Mouse (Mus musculus) splenic B cell, adult 2 months (primary cell): Measurements from ENCODE around the gene Guk1.

Source experiments
- DNase-seq: peaks from one replicate; pipeline ENCODE4 v3.0.0-alpha.2; 2011; ENCODE audit warnings: low read depth, low spot score
- H3K27me3 ChIP-seq: 2 replicates; pipeline ENCODE4 v1.6.1; 2012; ENCODE audit warnings: mild to moderate bottlenecking, low read length, moderate library complexity, mixed read lengths; ENCODE audit not compliant: control insufficient read depth, poor library complexity, insufficient read depth, severe bottlenecking
- H3K36me3 ChIP-seq: 2 replicates; pipeline ENCODE4 v1.6.1; 2012; ENCODE audit warnings: mild to moderate bottlenecking, low read length, moderate library complexity, mixed read lengths; ENCODE audit not compliant: control insufficient read depth, poor library complexity, insufficient read depth, severe bottlenecking

Guk1 gene

GRCm38 (mm10) chr11:59192059-59192386, at the start of gene Guk1:
Gene Guk1 (minus strand): TSS chr11:59192212.
- Histone ChIP-seq H3K36me3 (no peaks in the 10 kb centered on the region), H3K27me3 (no peaks in the 10 kb centered on the region)
- no peak for DNase-seq

- no peak for DNase-seq
- no peaks in the 10 kb centered on the region for H3K36me3 ChIP-seq
- H3K27me3 ChIP-seq = no peaks in the 10 kb centered on the region
These were observed 47.8 kb upstream of the Guk1 start for GRCm38 (mm10) chr11:59239796-59240195.

GRCm38 (mm10) chr11:59239428-59239785, 47.4 kb upstream of the Guk1 start:
- Histone ChIP-seq H3K36me3 (no peaks in the 10 kb centered on the region), H3K27me3 (no peaks in the 10 kb centered on the region)
- DNase-seq = no peak

- peak; percentile 54 for DNase-seq
- no peaks in the 10 kb centered on the region for H3K27me3 ChIP-seq
- no peaks in the 10 kb centered on the region for H3K36me3 ChIP-seq
These were observed 46.8 kb upstream of the Guk1 start for GRCm38 (mm10) chr11:59238525-59239427.

GRCm38 (mm10) chr11:59232797-59233196, 40.8 kb upstream of the Guk1 start:
- no peaks in the 10 kb centered on the region for H3K36me3 ChIP-seq
- no peaks in the 10 kb centered on the region for H3K27me3 ChIP-seq
- no peak for DNase-seq

- no peaks in the 10 kb centered on the region for H3K36me3 ChIP-seq
- DNase-seq = peak; percentile 68
These were observed 38.2 kb upstream of the Guk1 start for GRCm38 (mm10) chr11:59230144-59230760.

GRCm38 (mm10) chr11:59228122-59228953, 36.3 kb upstream of the Guk1 start, which contains the start of gene Arf1:
Gene Arf1 (minus strand): TSS chr11:59228270.
- no peaks in the 10 kb centered on the region for H3K36me3 ChIP-seq
- H3K27me3 ChIP-seq = no peaks in the 10 kb centered on the region
- peak; percentile 97 for DNase-seq

More at GRCm38 (mm10) chr11:59230144-59230760, 38.2 kb upstream of the Guk1 start:
- H3K27me3 ChIP-seq = no peaks in the 10 kb centered on the region

GRCm38 (mm10) chr11:59227604-59228121, 35.7 kb upstream of the Guk1 start:
- Histone ChIP-seq H3K27me3 (no peaks in the 10 kb centered on the region), H3K36me3 (no peaks in the 10 kb centered on the region)
- peak; percentile 31 for DNase-seq

- Histone ChIP-seq H3K36me3 (no peaks in the 10 kb centered on the region), H3K27me3 (no peaks in the 10 kb centered on the region)
- DNase-seq = peak; percentile 38
These were observed 35.0 kb upstream of the Guk1 start for GRCm38 (mm10) chr11:59226787-59227603.

- DNase-seq = no peak
- H3K27me3 ChIP-seq = no peaks in the 10 kb centered on the region
These were observed 34.2 kb upstream of the Guk1 start for GRCm38 (mm10) chr11:59226251-59226650.

GRCm38 (mm10) chr11:59225167-59225566, 33.2 kb upstream of the Guk1 start:
- DNase-seq = no peak
- H3K36me3 ChIP-seq = no peaks in the 10 kb centered on the region
- H3K27me3 ChIP-seq = no peaks in the 10 kb centered on the region

More at GRCm38 (mm10) chr11:59226251-59226650, 34.2 kb upstream of the Guk1 start:
- no peaks in the 10 kb centered on the region for H3K36me3 ChIP-seq

- Histone ChIP-seq H3K27me3 (no peaks in the 10 kb centered on the region), H3K36me3 (no peaks in the 10 kb centered on the region)
- peak; percentile 47 for DNase-seq
These were observed 32.5 kb upstream of the Guk1 start for GRCm38 (mm10) chr11:59224470-59224869.

- Histone ChIP-seq H3K27me3 (no peaks in the 10 kb centered on the region), H3K36me3 (no peaks in the 10 kb centered on the region)
- DNase-seq = no peak
These were observed 32.0 kb upstream of the Guk1 start for GRCm38 (mm10) chr11:59224025-59224424.

GRCm38 (mm10) chr11:59222306-59222705, 30.3 kb upstream of the Guk1 start:
- Histone ChIP-seq H3K36me3 (no peaks in the 10 kb centered on the region), H3K27me3 (no peaks in the 10 kb centered on the region)
- no peak for DNase-seq
